Mouse (Mus musculus) CH12.LX (cell line): ENCODE results near the gene Fgfr2. TPM values are rescaled to one million over a fixed set of nuclear protein-coding genes. Genes with fewer than 3 reads are reported as not detected.

ENCODE experiments used
- DNase-seq: peaks from one replicate; pipeline ENCODE4 v3.0.0-alpha.2; 2013; ENCODE audit errors: extremely low read depth
- H3K27ac ChIP-seq: 2 replicates; pipeline ENCODE4 v1.5.1; 2012; ENCODE audit warnings: low read depth, mild to moderate bottlenecking, control low read depth, moderate library complexity; ENCODE audit not compliant: insufficient read depth
- H3K27me3 ChIP-seq: replicated peaks from 2 replicates; pipeline ENCODE3; 2012; ENCODE audit warnings: inconsistent platforms
- H3K36me3 ChIP-seq, 2 experiments: replicated peaks in 1 of 2; 2 replicates each; pipeline versions ENCODE3 to v1.6.1; 2012; ENCODE audit warnings: inconsistent platforms in 1 of 2, low read length in 1 of 2, mild to moderate bottlenecking in 1 of 2, mixed read lengths in 1 of 2, moderate library complexity in 1 of 2; ENCODE audit not compliant: control insufficient read depth in 1 of 2, insufficient read depth in 1 of 2
- H3K4me1 ChIP-seq, 2 experiments: 2 replicates each; pipeline ENCODE4 v1.6.1; 2012; ENCODE audit warnings: inconsistent platforms in 1 of 2, moderate library complexity in 1 of 2; ENCODE audit not compliant: insufficient read depth in 2 of 2, control insufficient read depth in 1 of 2
- H3K4me2 ChIP-seq: 2 replicates; pipeline ENCODE4 v1.6.1; 2012; ENCODE audit warnings: low read depth, mild to moderate bottlenecking, control low read depth; ENCODE audit not compliant: poor library complexity, insufficient read depth, severe bottlenecking
- H3K4me3 ChIP-seq, 3 experiments: fragments of 150-350 bp in 1 of 3; sonication (generic) in 1 of 3; replicated peaks in 1 of 3; 2 replicates each; pipeline versions ENCODE3 to v1.5.1; 2011 to 2012; ENCODE audit warnings: low read depth in 2 of 3, low read length in 2 of 3, mild to moderate bottlenecking in 2 of 3, moderate library complexity in 2 of 3, control low read depth in 1 of 3, improper control_type of control experiment in 1 of 3, inconsistent platforms in 1 of 3, mixed read lengths in 1 of 3; ENCODE audit not compliant: poor library complexity in 1 of 3
- H3K79me2 ChIP-seq: replicated peaks from 2 replicates; pipeline ENCODE4 v1.6.1; 2012; ENCODE audit warnings: mild to moderate bottlenecking, moderate library complexity; ENCODE audit not compliant: control insufficient read depth, poor library complexity, insufficient read depth, severe bottlenecking; ENCODE audit errors: extremely low read depth
- H3K9ac ChIP-seq: 2 replicates; pipeline ENCODE4 v1.6.1; 2012; ENCODE audit warnings: low read depth, mild to moderate bottlenecking, control low read depth, moderate library complexity; ENCODE audit not compliant: insufficient read depth
- H3K9me3 ChIP-seq: replicated peaks from 2 replicates; pipeline ENCODE3; 2012; ENCODE audit warnings: low read length, inconsistent platforms, mixed read lengths
- BHLHE40 ChIP-seq: IDR thresholded peaks from 2 replicates; pipeline ENCODE4 v1.6.1; 2011; ENCODE audit warnings: mild to moderate bottlenecking, low read depth, low read length, improper control_type of control experiment
- CHD1 ChIP-seq: IDR thresholded peaks from 2 replicates; pipeline ENCODE4 v1.6.1; 2012; ENCODE audit warnings: low read depth, low read length, improper control_type of control experiment, inconsistent platforms
- CHD2 ChIP-seq: IDR thresholded peaks from 2 replicates; pipeline ENCODE4 v1.6.1; 2011; ENCODE audit warnings: low read length, improper control_type of control experiment
- CTCF ChIP-seq, 2 experiments: IDR thresholded peaks in 1 of 2; conservative IDR thresholded peaks in 1 of 2; 2 replicates each; pipeline ENCODE4 v1.5.1; 2011 to 2012; ENCODE audit warnings: low read depth in 2 of 2, low read length in 2 of 2, improper control_type of control experiment in 1 of 2, inconsistent platforms in 1 of 2, mild to moderate bottlenecking in 1 of 2, moderate library complexity in 1 of 2
- ELF1 ChIP-seq: IDR thresholded peaks from 2 replicates; pipeline ENCODE4 v1.6.1; 2014; ENCODE audit warnings: low read depth, mild to moderate bottlenecking, inconsistent platforms, low read length, improper control_type of control experiment
- HCFC1 ChIP-seq: IDR thresholded peaks from 2 replicates; pipeline ENCODE4 v1.6.1; 2012; ENCODE audit warnings: low read depth, mild to moderate bottlenecking, inconsistent platforms, low read length, improper control_type of control experiment
- KAT2A ChIP-seq: IDR thresholded peaks from 2 replicates; pipeline ENCODE4 v1.6.1; 2012; ENCODE audit warnings: low read length, improper control_type of control experiment, inconsistent platforms; ENCODE audit not compliant: insufficient replicate concordance
- MAZ ChIP-seq: IDR thresholded peaks from 2 replicates; pipeline ENCODE4 v1.6.1; 2012; ENCODE audit warnings: low read depth, mild to moderate bottlenecking, inconsistent platforms, low read length, improper control_type of control experiment, moderate library complexity
- MEF2A ChIP-seq: IDR thresholded peaks from 2 replicates; pipeline ENCODE4 v1.6.1; 2014; ENCODE audit warnings: low read depth, mild to moderate bottlenecking, inconsistent platforms, low read length, improper control_type of control experiment, borderline replicate concordance
- MYC ChIP-seq: IDR thresholded peaks from 2 replicates; pipeline ENCODE4 v1.6.1; 2011; ENCODE audit warnings: low read depth, mild to moderate bottlenecking, improper control_type of control experiment, low read length
- POLR2AphosphoS2 ChIP-seq: IDR thresholded peaks from 2 replicates; pipeline ENCODE4 v1.6.1; 2011; ENCODE audit warnings: low read depth, low read length, improper control_type of control experiment
- SMC3 ChIP-seq: IDR thresholded peaks from 2 replicates; pipeline ENCODE4 v1.6.1; 2011; ENCODE audit warnings: low read depth, low read length, improper control_type of control experiment
- USF1 ChIP-seq: IDR thresholded peaks from 2 replicates; pipeline ENCODE4 v1.6.1; 2014; ENCODE audit warnings: low read depth, mild to moderate bottlenecking, inconsistent platforms, low read length, improper control_type of control experiment
- ZC3H11A ChIP-seq: IDR thresholded peaks from 2 replicates; pipeline ENCODE4 v1.6.1; 2012; ENCODE audit warnings: low read depth, mild to moderate bottlenecking, inconsistent platforms, low read length, improper control_type of control experiment
- ZKSCAN1 ChIP-seq: IDR thresholded peaks from 2 replicates; pipeline ENCODE4 v1.6.1; 2012; ENCODE audit warnings: low read depth, inconsistent platforms, low read length, improper control_type of control experiment, borderline replicate concordance
- ZMIZ1 ChIP-seq: IDR thresholded peaks from 2 replicates; pipeline ENCODE4 v1.6.1; 2012; ENCODE audit warnings: low read depth, mild to moderate bottlenecking, inconsistent platforms, low read length, improper control_type of control experiment
- ZNF384 ChIP-seq: IDR thresholded peaks from 2 replicates; pipeline ENCODE4 v1.6.1; 2012; ENCODE audit warnings: low read depth, low read length, improper control_type of control experiment, inconsistent platforms
- dilution Hi-C: fragments of 300-500 bp; cut with MboI; formaldehyde crosslinking; loops from 2 replicates; pipeline ENCODE4 v1.14.3; 2020; ENCODE audit warnings: low sequenced_read_pairs; ENCODE audit not compliant: extremely low pct_unique_long_range_greater_than_20kb, extremely low pct_ligation_motif_present
- in situ Hi-C: fragments of 300-500 bp; cut with MboI; formaldehyde crosslinking; loops from 3 replicates; pipeline ENCODE4 v1.14.3; 2019; ENCODE audit warnings: low sequenced_read_pairs, low pct_ligation_motif_present, low pct_unique_long_range_greater_than_20kb, mixed read lengths
- polyA plus RNA-seq: library from polyadenylated mRNA; unstranded; fragments of >175 nt; gene quantifications from 2 replicates; pipeline ENCODE4 v1.2.1, GENCODE M21; 2012; ENCODE audit warnings: low read depth; ENCODE audit not compliant: insufficient read length
- total RNA-seq, 2 experiments: library from RNA; depleted of rRNA; stranded (reverse); fragments of 300-350 nt in 1 of 2; fragments of >200 nt in 1 of 2; gene quantifications; 2 replicates each; pipeline ENCODE4 v1.2.3; 2012 to 2014

Fgfr2 gene
- total and polyA plus RNA-seq, 3 experiments, result not detected

GRCm38 (mm10) chr7:132494263-132494662, 628.9 kb downstream of the Fgfr2 start:
- dilution Hi-C loops, result no loop called here
- no peak for TF ChIP-seq SMC3
- no peak for TF ChIP-seq BHLHE40
- no peak for TF ChIP-seq POLR2AphosphoS2
- no peak for TF ChIP-seq ZKSCAN1
- no peak for TF ChIP-seq USF1
- no peak overlapping the region for H3K27ac ChIP-seq
- no peaks in the 10 kb centered on the region for H3K9me3 ChIP-seq
- no peaks in the 10 kb centered on the region for H3K36me3 ChIP-seq
- H3K4me3 ChIP-seq, result no peak overlapping the region
- no peak overlapping the region for H3K9ac ChIP-seq
- no peak overlapping the region for H3K4me2 ChIP-seq
- DNase-seq, result no peak
- 0 out of 4 replicates have a peak, but pooled peaks cover 0 to 2% of the 10 kb centered on the region in 2 experiments for H3K4me1 ChIP-seq
- in situ Hi-C loops, result loop anchor here (10.0 kb wide), 1 partner anchor 51 kb away; no protein-coding TSS in a partner anchor
- peaks cover 98% of the 10 kb centered on the region for H3K27me3 ChIP-seq
- no peaks in the 10 kb centered on the region for H3K79me2 ChIP-seq

- Histone ChIP-seq H3K27ac (no peak overlapping the region), H3K4me1 (0 out of 4 replicates have a peak, but pooled peaks cover 0 to 2% of the 10 kb centered on the region in 2 experiments), H3K27me3 (peaks cover 98% of the 10 kb centered on the region), H3K9ac (no peak overlapping the region), H3K79me2 (no peaks in the 10 kb centered on the region)
- in situ Hi-C loops, result loop anchor here (10.0 kb wide), 1 partner anchor 51 kb away; no protein-coding TSS in a partner anchor
- DNase-seq, result no peak
- no peak for TF ChIP-seq POLR2AphosphoS2
- TF ChIP-seq, all 38 proteins: peak for 0
- no peak overlapping the region for H3K4me2 ChIP-seq
- no peaks in the 10 kb centered on the region for H3K9me3 ChIP-seq
- dilution Hi-C loops, result no loop called here
- no peaks in the 10 kb centered on the region for H3K36me3 ChIP-seq
- no peak overlapping the region for H3K4me3 ChIP-seq
Measured at GRCm38 (mm10) chr7:132493632-132494031, 629.5 kb downstream of the Fgfr2 start.

- Histone ChIP-seq H3K9ac (no peak overlapping the region), H3K4me2 (no peak overlapping the region), H3K36me3 (no peaks in the 10 kb centered on the region), H3K27ac (no peak overlapping the region), H3K4me3 (no peak overlapping the region), H3K9me3 (no peaks in the 10 kb centered on the region), H3K4me1 (no peaks in the 10 kb centered on the region), H3K79me2 (no peaks in the 10 kb centered on the region), H3K27me3 (peaks cover 93% of the 10 kb centered on the region)
- TF ChIP-seq ZMIZ1 (no peak), MYC (no peak), MEF2A (no peak), MAZ (no peak), CTCF (conservative IDR thresholded peaks at IDR 0.05 in 1 of 2, IDR thresholded peaks at IDR 0.05 in 1 of 2; ENCODE audit: low read depth in 2 of 2, low read length in 2 of 2) (no peak), HCFC1 (no peak), CHD2 (no peak), ZNF384 (no peak), ELF1 (no peak), ZC3H11A (no peak), KAT2A (no peak), CHD1 (no peak)
- in situ Hi-C loops (loop anchor here (10.0 kb wide), 1 partner anchor 53 kb away; no protein-coding TSS in a partner anchor), dilution Hi-C loops (no loop called here)
- DNase-seq, result no peak
Measured at GRCm38 (mm10) chr7:132491902-132492301, 631.2 kb downstream of the Fgfr2 start.
